Mouse (Mus musculus) lung, adult 2 months (tissue): ENCODE measurements at regions not wholly inside any gene's neighbourhood (a gene's known extent, or its start where the extent isn't known, plus 50 kb on each side); places are given as distances from the start of the nearest gene placed in this dataset.

Source experiments
- CTCF ChIP-seq: fragments of 200-500 bp; IDR thresholded peaks from 2 replicates; pipeline ENCODE4 v1.5.1; 2011; ENCODE audit warnings: mild to moderate bottlenecking, low read length, control low read depth; ENCODE audit not compliant: insufficient read depth
- POLR2A ChIP-seq: fragments of 200-500 bp; IDR thresholded peaks from 2 replicates; pipeline ENCODE4 v1.6.1; 2011; ENCODE audit warnings: low read depth, mild to moderate bottlenecking, control low read depth, low read length, borderline replicate concordance; ENCODE audit errors: extremely low read depth

- TF ChIP-seq POLR2A = no peak
- TF ChIP-seq CTCF = no peak
Observed at GRCm38 (mm10) chr9:46913238-46913637, 85.3 kb upstream of the Gm4791 start.
